Mouse (Mus musculus) right cerebral cortex, adult 18-20 months (tissue): ENCODE data around the gene Retreg1.

ENCODE experiments used
- DNase-seq: peaks from one replicate; pipeline ENCODE4 v3.0.0; 2022; ENCODE audit warnings: mixed read lengths

The Retreg1 gene

GRCm38 (mm10) chr15:25843086-25843991 is at the start of gene Retreg1:
Gene Retreg1 (plus strand): TSS chr15:25843180.
- DNase-seq = peak; percentile 88

- DNase-seq = no peak
These were observed 48.9 kb upstream of the Retreg1 start for GRCm38 (mm10) chr15:25794123-25794522.

GRCm38 (mm10) chr15:25795496-25795895 is 47.5 kb upstream of the Retreg1 start:
- DNase-seq = no peak

- DNase-seq = no peak
These were observed 46.6 kb upstream of the Retreg1 start for GRCm38 (mm10) chr15:25796353-25796752.

- no peak for DNase-seq
These were observed 45.8 kb upstream of the Retreg1 start for GRCm38 (mm10) chr15:25797179-25797578.

GRCm38 (mm10) chr15:25797888-25798287 is 45.1 kb upstream of the Retreg1 start:
- DNase-seq = no peak

- no peak for DNase-seq
These were observed 41.3 kb upstream of the Retreg1 start for GRCm38 (mm10) chr15:25801726-25802125.

- peak; percentile 36 for DNase-seq
These were observed 40.8 kb upstream of the Retreg1 start for GRCm38 (mm10) chr15:25802194-25802593.

GRCm38 (mm10) chr15:25803111-25803510 is 39.9 kb upstream of the Retreg1 start:
- no peak for DNase-seq

- DNase-seq = peak; percentile 78
These were observed 37.5 kb upstream of the Retreg1 start for GRCm38 (mm10) chr15:25805336-25806110.

- no peak for DNase-seq
These were observed 36.6 kb upstream of the Retreg1 start for GRCm38 (mm10) chr15:25806363-25806762.

- DNase-seq = no peak
These were observed 36.1 kb upstream of the Retreg1 start for GRCm38 (mm10) chr15:25806878-25807277.

GRCm38 (mm10) chr15:25808677-25809460 is 34.1 kb upstream of the Retreg1 start:
- DNase-seq = no peak

GRCm38 (mm10) chr15:25809669-25810068 is 33.3 kb upstream of the Retreg1 start:
- DNase-seq = no peak

- no peak for DNase-seq
These were observed 31.1 kb upstream of the Retreg1 start for GRCm38 (mm10) chr15:25811834-25812250.

GRCm38 (mm10) chr15:25812479-25812878 is 30.5 kb upstream of the Retreg1 start:
- no peak for DNase-seq

GRCm38 (mm10) chr15:25814535-25814934 is 28.4 kb upstream of the Retreg1 start:
- DNase-seq = no peak

- no peak for DNase-seq
These were observed 25.8 kb upstream of the Retreg1 start for GRCm38 (mm10) chr15:25817191-25817590.

- DNase-seq = no peak
These were observed 21.0 kb upstream of the Retreg1 start for GRCm38 (mm10) chr15:25821981-25822380.

GRCm38 (mm10) chr15:25822656-25823055 is 20.3 kb upstream of the Retreg1 start:
- DNase-seq = no peak

- DNase-seq = no peak
These were observed 16.4 kb upstream of the Retreg1 start for GRCm38 (mm10) chr15:25826531-25826961.

- no peak for DNase-seq
These were observed 14.5 kb upstream of the Retreg1 start for GRCm38 (mm10) chr15:25828464-25828863.

- DNase-seq = no peak
These were observed 12.6 kb upstream of the Retreg1 start for GRCm38 (mm10) chr15:25830426-25830825.
